Mouse (Mus musculus): Measurements from ENCODE around the gene Ccdc181.

- TF ChIP-seq GATA1 (IDR thresholded peaks at IDR 0.05; ENCODE audit: low read length) (no peak), TAL1 (IDR thresholded peaks at IDR 0.05; ENCODE audit: low read length) (no peak)
These were observed 32.5 kb downstream of the Ccdc181 start for GRCm38 (mm10) chr1:164307922-164308321.

Data from erythroblast, embryonic 14.5 days (primary cell).